Mouse (Mus musculus) limb, embryonic 12.5 days (tissue): Measurements from ENCODE around the gene Smarcd2. TPM values are rescaled to one million over a fixed set of nuclear protein-coding genes. Genes with fewer than 3 reads are reported as not detected.

Experiments
- ATAC-seq: fragments of 200-750 bp; cut with Nextera tagmentation; 2 replicates; pipeline ENCODE4 v1.8.0; 2017; ENCODE audit warnings: low read depth, moderate TSS enrichment; ENCODE audit not compliant: insufficient number of reproducible peaks, insufficient read depth, low FRiP score, low TSS enrichment
- H3K27ac ChIP-seq: fragments of 300-500 bp; sonication (generic); 2 replicates; pipeline ENCODE4 v1.5.1; 2016; ENCODE audit warnings: mild to moderate bottlenecking, moderate library complexity
- H3K27me3 ChIP-seq: fragments of 300-500 bp; sonication (generic); 2 replicates; pipeline ENCODE4 v1.6.1; 2016; ENCODE audit warnings: mild to moderate bottlenecking, moderate library complexity
- H3K36me3 ChIP-seq: fragments of 300-500 bp; sonication (generic); 2 replicates; pipeline ENCODE4 v1.6.1; 2016; ENCODE audit warnings: mild to moderate bottlenecking, moderate library complexity
- H3K4me1 ChIP-seq: fragments of 300-500 bp; sonication (generic); replicated peaks from 2 replicates; pipeline ENCODE4 v1.6.1; 2016
- H3K4me2 ChIP-seq: fragments of 300-500 bp; sonication (generic); 2 replicates; pipeline ENCODE4 v1.6.1; 2016; ENCODE audit warnings: mild to moderate bottlenecking, moderate library complexity
- H3K4me3 ChIP-seq: fragments of 300-500 bp; sonication (generic); replicated peaks from 2 replicates; pipeline ENCODE4 v1.5.1; 2016; ENCODE audit warnings: mild to moderate bottlenecking
- H3K9ac ChIP-seq: fragments of 300-500 bp; sonication (generic); replicated peaks from 2 replicates; pipeline ENCODE4 v1.6.1; 2016; ENCODE audit warnings: mild to moderate bottlenecking, moderate library complexity
- H3K9me3 ChIP-seq: fragments of 300-500 bp; sonication (generic); 2 replicates; pipeline ENCODE4 v1.6.1; 2016; ENCODE audit warnings: mild to moderate bottlenecking, moderate library complexity
- WGBS: fragments of 180-500 bp; shearing (Covaris S2); methylation state at CpG from one replicate; pipeline ENCODE4 v1.1.7; 2016; 5-methylcytosine and 5-hydroxymethylcytosine counted together
- polyA plus RNA-seq: library from polyadenylated mRNA; unstranded; fragments of >200 nt; fragmentation: Nextera tagmentation; extraction: Ambion mirVana; gene quantifications from 2 replicates; pipeline ENCODE4 v1.2.1, GENCODE M21; 2016

Gene Smarcd2
- polyA plus RNA-seq, 1 experiment from 2014 or later, result 104 TPM

- no peaks in the 10 kb centered on the region for H3K27me3 ChIP-seq
- H3K4me2 ChIP-seq, result no peak overlapping the region
- no peaks in the 10 kb centered on the region for H3K9me3 ChIP-seq
- no peaks in the 10 kb centered on the region for H3K36me3 ChIP-seq
- WGBS, result 80% methylated on average over 10 of the region's 10 CpGs
- no peak overlapping the region for H3K4me3 ChIP-seq
- no peak for ATAC-seq
- H3K9ac ChIP-seq, result no peak overlapping the region
- H3K4me1 ChIP-seq, result no peaks in the 10 kb centered on the region; the same call in 1 of the 2 replicates
- no peak overlapping the region for H3K27ac ChIP-seq
These were observed 32.7 kb upstream of the Smarcd2 start for GRCm38 (mm10) chr11:106305348-106306064.

DNA sequence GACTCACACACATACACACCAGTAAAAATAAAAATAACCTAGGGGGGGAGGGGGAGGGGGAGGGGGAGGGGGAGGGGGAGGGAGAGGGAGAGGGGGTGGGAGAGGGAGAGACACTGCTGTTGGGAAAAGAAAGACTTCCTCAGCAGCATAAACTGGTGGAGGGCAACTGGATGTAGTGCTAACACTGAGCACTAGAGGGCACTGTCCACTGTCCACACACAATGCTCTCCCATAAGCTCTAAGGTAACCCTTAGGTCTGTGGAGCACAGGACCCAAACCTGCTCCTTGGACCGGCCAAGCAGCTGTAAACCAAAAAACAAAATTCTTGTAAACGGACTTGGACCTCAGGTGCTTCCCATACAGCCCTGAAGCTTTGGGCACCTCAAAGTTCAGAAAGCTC lies 29.9 kb upstream of the Smarcd2 start:
- H3K9ac ChIP-seq, result no peak overlapping the region
- ATAC-seq, result no peak
- H3K36me3 ChIP-seq, result no peaks in the 10 kb centered on the region
- H3K9me3 ChIP-seq, result no peaks in the 10 kb centered on the region
- no peak overlapping the region for H3K4me2 ChIP-seq
- H3K27ac ChIP-seq, result no peak overlapping the region
- no peaks in the 10 kb centered on the region for H3K4me1 ChIP-seq
- no peak overlapping the region for H3K4me3 ChIP-seq
- WGBS, result 17% methylated on average over 2 of the region's 2 CpGs
- no peaks in the 10 kb centered on the region for H3K27me3 ChIP-seq

GRCm38 (mm10) chr11:106301765-106302164 lies 29.0 kb upstream of the Smarcd2 start, which contains the start of gene Gh:
Gh (minus strand) TSS chr11:106301865.
- Histone ChIP-seq H3K4me3 (no peak within 1 kb of the TSS), H3K9ac (no peak within 1 kb of the TSS), H3K27ac (no peak within 1 kb of the TSS), H3K4me1 (no peaks in the 10 kb centered on the region), H3K9me3 (no peaks in the 10 kb centered on the region), H3K4me2 (no peak within 1 kb of the TSS), H3K27me3 (no peaks in the 10 kb centered on the region), H3K36me3 (no peaks in the 10 kb centered on the region)
- no peak for ATAC-seq
- 81% methylated on average over 9 of the region's 9 CpGs for WGBS

DNA sequence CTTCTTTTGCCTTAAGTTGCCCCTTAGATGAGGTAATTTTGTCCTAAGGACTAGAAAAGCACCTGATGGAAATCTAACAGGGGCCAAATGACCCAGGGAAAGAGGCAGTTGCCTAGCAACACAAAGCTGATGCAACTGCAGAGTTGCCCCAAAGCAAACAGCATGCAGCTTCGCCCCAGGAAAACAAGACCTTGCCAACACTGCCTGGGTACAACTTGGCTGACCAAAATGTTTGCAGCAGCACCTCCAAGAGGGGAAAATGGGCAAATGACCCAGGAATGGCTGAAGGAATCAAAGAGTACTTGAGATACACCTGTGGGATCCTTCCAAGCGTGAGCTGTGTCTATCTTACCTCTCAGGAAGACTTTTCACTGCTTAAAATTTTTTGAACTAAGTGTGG lies 19.1 kb upstream of the Smarcd2 start:
- H3K9ac ChIP-seq, result no peak overlapping the region
- ATAC-seq, result no peak
- no peaks in the 10 kb centered on the region for H3K9me3 ChIP-seq
- H3K4me2 ChIP-seq, result no peak overlapping the region
- H3K4me3 ChIP-seq, result no peak overlapping the region
- H3K4me1 ChIP-seq, result no peaks in the 10 kb centered on the region
- H3K27ac ChIP-seq, result no peak overlapping the region
- no peaks in the 10 kb centered on the region for H3K36me3 ChIP-seq
- WGBS, result 94% methylated on average over 2 of the region's 2 CpGs
- no peaks in the 10 kb centered on the region for H3K27me3 ChIP-seq

- H3K4me3 ChIP-seq, result no peak overlapping the region
- H3K27ac ChIP-seq, result no peak overlapping the region
- no peaks in the 10 kb centered on the region for H3K36me3 ChIP-seq
- H3K27me3 ChIP-seq, result no peaks in the 10 kb centered on the region
- H3K9me3 ChIP-seq, result no peaks in the 10 kb centered on the region
- H3K4me1 ChIP-seq, result no peaks in the 10 kb centered on the region
- H3K4me2 ChIP-seq, result no peak overlapping the region
- H3K9ac ChIP-seq, result no peak overlapping the region
- WGBS, result 83% methylated on average over 5 of the region's 5 CpGs
- ATAC-seq, result no peak
These were observed 17.6 kb upstream of the Smarcd2 start for GRCm38 (mm10) chr11:106290376-106290775.

DNA sequence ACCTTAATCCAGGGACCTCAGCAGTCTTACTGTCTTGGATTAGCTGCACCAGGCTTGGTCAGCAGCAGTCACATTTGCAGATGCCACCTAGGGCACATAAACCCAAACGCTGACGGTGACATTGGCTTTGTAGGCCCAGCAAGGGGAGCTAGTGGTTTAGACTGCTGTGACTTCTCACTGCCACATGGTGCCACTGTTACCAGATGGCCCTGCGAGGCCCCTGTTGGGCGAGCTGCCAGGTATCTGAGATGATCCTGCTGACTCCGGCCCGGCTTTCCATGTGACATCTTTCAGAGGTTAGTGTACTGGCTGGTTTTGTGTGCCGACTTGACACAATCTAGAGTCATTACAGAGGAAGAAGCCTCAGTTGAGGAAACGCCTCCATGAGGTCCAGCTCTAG lies 16.6 kb upstream of the Smarcd2 start:
- no peaks in the 10 kb centered on the region for H3K36me3 ChIP-seq
- no peaks in the 10 kb centered on the region for H3K9me3 ChIP-seq
- no peak overlapping the region for H3K4me2 ChIP-seq
- H3K4me3 ChIP-seq, result no peak overlapping the region
- no peaks in the 10 kb centered on the region for H3K27me3 ChIP-seq
- no peak for ATAC-seq
- no peaks in the 10 kb centered on the region for H3K4me1 ChIP-seq
- no peak overlapping the region for H3K27ac ChIP-seq
- WGBS, result 65% methylated on average over 8 of the region's 8 CpGs
- H3K9ac ChIP-seq, result no peak overlapping the region

DNA sequence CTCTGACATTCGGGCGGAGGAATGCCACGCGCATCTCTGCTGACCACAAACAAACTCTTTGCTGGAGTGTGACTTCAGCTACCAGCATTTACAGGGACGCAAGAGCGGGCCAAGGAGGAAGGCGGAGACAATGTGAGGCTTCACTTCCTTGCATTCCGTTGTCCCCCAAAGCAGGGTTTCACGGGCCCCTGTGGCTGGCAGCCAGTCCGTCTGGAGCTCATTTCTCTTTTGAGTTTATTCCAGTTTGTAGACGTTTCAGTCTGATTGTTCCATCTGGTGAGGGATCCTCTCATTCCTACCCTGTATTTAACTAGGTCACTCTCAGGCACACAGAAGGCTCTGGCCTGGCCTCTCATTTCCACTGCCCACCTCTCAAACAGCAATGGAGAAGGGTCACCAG lies 14.2 kb upstream of the Smarcd2 start:
- Histone ChIP-seq H3K27ac (no peak overlapping the region), H3K27me3 (no peaks in the 10 kb centered on the region), H3K4me1 (no peaks in the 10 kb centered on the region), H3K9me3 (no peaks in the 10 kb centered on the region), H3K4me3 (no peak overlapping the region), H3K4me2 (no peak overlapping the region), H3K36me3 (no peaks in the 10 kb centered on the region), H3K9ac (no peak overlapping the region)
- ATAC-seq, result no peak
- 67% methylated on average over 11 of the region's 11 CpGs for WGBS

DNA sequence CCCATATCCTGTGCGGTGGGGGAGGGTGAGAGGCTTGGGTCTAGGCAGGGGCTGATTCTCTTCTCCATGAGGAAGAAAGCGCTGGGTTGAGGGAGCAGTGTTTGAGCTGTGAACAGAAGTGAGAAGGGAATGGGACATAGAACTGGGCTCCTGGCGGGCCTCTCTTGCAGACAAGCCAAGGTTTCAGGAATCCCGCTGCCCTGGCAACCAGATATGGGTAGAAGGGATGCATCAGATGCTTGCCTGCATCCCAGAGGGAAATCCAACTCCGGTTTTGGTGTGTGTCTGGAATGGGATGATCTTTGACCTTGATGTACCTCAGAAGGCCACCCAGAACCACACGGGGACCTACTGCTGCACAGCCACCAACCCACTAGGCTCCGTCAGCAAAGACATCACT lies 13.4 kb upstream of the Smarcd2 start:
- Histone ChIP-seq H3K4me3 (no peak overlapping the region), H3K4me2 (no peak overlapping the region), H3K27ac (no peak overlapping the region), H3K27me3 (no peaks in the 10 kb centered on the region), H3K9ac (no peak overlapping the region), H3K4me1 (no peaks in the 10 kb centered on the region), H3K9me3 (no peaks in the 10 kb centered on the region), H3K36me3 (no peaks in the 10 kb centered on the region)
- whole genome bisulfite sequencing, result 89% methylated on average over 7 of the region's 7 CpGs
- ATAC-seq, result no peak

DNA sequence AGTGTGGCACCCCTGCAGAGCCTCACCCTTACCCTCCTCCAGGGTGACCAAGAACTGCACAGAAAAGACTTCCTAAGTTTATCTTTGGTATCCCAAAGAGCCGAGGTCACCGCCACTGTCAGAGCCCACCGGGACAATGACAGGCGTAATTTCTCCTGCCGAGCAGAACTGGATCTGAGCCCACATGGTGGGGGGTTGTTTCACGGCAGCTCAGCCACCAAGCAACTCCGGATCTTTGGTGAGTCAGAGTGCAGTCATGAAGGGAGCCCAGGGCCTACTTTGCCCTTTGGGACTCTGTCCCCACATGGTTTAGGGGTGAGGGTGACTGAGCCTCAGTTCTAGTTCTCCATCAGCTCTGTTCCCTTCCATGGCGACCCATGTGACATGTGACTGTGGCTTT lies 11.4 kb upstream of the Smarcd2 start:
- Histone ChIP-seq H3K9me3 (no peaks in the 10 kb centered on the region), H3K4me3 (no peak overlapping the region), H3K27ac (no peak overlapping the region), H3K4me2 (no peak overlapping the region), H3K9ac (no peak overlapping the region), H3K36me3 (no peaks in the 10 kb centered on the region), H3K4me1 (no peaks in the 10 kb centered on the region), H3K27me3 (no peaks in the 10 kb centered on the region)
- 80% methylated on average over 8 of the region's 8 CpGs for WGBS
- no peak for ATAC-seq

- Histone ChIP-seq H3K9me3 (no peaks in the 10 kb centered on the region), H3K4me3 (no peak overlapping the region), H3K4me1 (no peaks in the 10 kb centered on the region), H3K27ac (no peak overlapping the region), H3K9ac (no peak overlapping the region), H3K4me2 (no peak overlapping the region), H3K36me3 (no peaks in the 10 kb centered on the region), H3K27me3 (peaks cover 2% of the 10 kb centered on the region; the same call in 1 of the 2 replicates)
- no peak for ATAC-seq
- 78% methylated on average over 4 of the region's 4 CpGs for WGBS
These were observed 10.6 kb upstream of the Smarcd2 start for GRCm38 (mm10) chr11:106283371-106283770.

GRCm38 (mm10) chr11:106282452-106282851 lies 9.7 kb upstream of the Smarcd2 start:
- Histone ChIP-seq H3K4me2 (no peak overlapping the region), H3K27me3 (peaks cover 3% of the 10 kb centered on the region; the same call in 1 of the 2 replicates), H3K9ac (no peak overlapping the region), H3K36me3 (no peaks in the 10 kb centered on the region), H3K4me3 (no peak overlapping the region), H3K27ac (no peak overlapping the region), H3K4me1 (no peaks in the 10 kb centered on the region), H3K9me3 (no peaks in the 10 kb centered on the region)
- 87% methylated on average over 6 of the region's 6 CpGs for WGBS
- ATAC-seq, result no peak

GRCm38 (mm10) chr11:106276454-106276853 lies 3.7 kb upstream of the Smarcd2 start, which contains the start of gene Tcam1:
Tcam1 (plus strand) TSS chr11:106276672.
- Histone ChIP-seq H3K9ac (no peak within 1 kb of the TSS), H3K27ac (no peak within 1 kb of the TSS; the same call in 1 of the 2 replicates), H3K4me3 (peak within 1 kb of the TSS; percentile 19), H3K9me3 (no peaks in the 10 kb centered on the region), H3K4me2 (peak within 1 kb of the TSS; percentile 53), H3K27me3 (peaks cover 6% of the 10 kb centered on the region; the same call in 1 of the 2 replicates), H3K4me1 (peaks cover 29% of the 10 kb centered on the region), H3K36me3 (no peaks in the 10 kb centered on the region; the same call in 1 of the 2 replicates)
- 10% methylated on average over 25 of the region's 25 CpGs for WGBS
- no peak for ATAC-seq
